Mouse (Mus musculus): ENCODE data around the gene Clca2.
A peak's percentile ranks its signal among the peaks of the same experiment; 100 is the strongest.

The Clca2 gene

DNA sequence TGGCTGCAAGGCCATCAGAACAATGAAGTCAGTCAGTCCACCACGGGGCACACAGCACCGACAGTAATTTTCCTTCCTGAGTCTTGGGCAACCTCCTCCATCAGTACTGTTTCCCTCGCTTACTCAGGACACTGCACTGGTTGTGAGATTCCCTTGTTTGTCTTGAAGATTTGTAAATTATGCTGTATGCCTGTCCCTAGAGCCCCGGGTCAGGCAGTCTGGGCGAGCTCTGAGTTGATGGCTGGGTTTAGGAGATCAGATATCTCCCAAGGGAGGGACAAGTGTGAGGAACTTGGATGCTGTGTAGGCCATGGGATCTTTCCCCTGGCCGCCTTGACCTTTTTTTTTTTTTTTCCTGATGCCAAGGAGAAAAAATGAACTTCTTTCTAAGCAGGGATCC is at the start of gene Clca2:
Clca2 (minus strand) TSS at position 153 of the 400 bp plus-strand sequence.
- DNase-seq: no peak

DNA sequence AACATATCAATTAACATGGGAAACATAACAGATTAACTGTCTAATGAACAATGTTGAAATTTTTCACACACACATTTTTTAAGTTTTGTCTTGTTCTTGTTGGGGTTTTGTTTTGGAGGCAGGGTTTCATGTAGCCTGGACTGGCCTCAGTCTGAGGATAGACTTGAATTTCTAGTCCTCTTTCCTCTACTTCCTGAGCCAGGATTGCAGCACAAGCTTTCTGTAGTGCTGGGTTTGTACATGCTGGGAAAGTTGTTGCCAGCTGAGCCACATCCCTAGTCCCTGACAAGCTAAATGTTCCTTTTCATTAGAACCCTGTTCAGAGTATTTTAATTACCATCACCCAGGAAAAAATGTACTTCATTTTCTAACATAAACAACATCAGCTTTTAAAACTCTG is 48.7 kb upstream of the Clca2 start:
- no peak for DNase-seq

DNA sequence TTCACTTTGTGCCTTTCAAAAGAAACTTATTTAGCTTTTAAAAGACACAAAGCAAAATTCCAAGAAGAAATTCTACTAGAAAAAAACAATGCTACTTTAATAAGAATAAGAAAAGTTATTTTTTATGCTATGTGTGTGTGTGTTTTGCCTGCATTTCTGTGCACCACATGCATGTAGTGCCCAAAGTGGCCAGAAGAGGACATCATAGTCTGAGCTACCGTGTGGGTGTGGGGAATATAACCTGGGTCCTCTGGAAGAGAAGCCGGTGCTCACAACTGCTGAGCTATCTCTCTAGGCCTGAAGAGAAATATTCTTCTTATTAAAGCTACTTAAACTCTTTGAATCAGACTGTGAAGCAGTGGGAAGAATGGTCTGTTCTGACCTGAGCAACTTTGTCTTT is 48.2 kb upstream of the Clca2 start:
- DNase-seq: no peak

- DNase-seq: no peak
These were observed 47.6 kb upstream of the Clca2 start for GRCm38 (mm10) chr3:145146871-145147270.

DNA sequence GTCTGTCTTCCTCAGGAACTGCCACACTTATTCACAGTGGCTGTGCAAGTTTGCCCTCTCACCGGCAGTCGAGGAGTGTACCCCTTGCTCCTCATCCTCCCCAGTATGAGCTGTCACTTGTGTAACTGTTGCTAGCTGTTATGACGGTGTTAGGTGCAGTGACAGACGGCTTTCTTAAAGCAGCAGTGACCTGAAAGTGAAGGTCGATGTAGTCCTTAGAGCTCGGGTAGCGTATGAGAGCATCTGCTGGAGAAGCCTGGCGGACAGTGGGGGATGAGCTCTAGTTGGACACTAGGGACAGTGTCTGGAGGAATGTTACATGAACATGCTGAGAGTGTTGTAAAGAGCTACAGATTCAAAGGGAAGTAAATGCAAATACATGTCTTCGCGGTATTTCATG is 44.6 kb upstream of the Clca2 start:
- no peak for DNase-seq

DNA sequence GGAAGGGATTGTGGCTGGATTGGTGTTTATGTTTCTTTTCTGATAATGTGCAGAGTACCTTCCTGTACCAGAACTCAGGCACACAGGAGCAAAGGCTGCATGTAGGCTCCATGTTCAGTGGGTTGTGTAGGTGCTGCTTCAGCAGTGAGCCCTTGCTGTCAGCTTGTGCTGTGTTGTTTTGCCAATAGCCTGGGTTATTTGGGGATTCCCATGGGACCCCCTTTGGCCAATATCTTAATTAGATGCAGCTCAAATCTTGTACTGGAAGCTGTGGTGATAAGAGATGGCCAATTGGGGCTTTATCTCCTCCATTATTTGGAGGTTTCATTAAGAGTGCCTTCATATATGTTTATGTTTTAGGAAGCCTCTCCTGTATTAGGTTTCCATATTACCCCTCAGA is 43.7 kb upstream of the Clca2 start:
- no peak for DNase-seq

GRCm38 (mm10) chr3:145140236-145140635 is 41.0 kb upstream of the Clca2 start:
- no peak for DNase-seq

GRCm38 (mm10) chr3:145131210-145131868 is 32.1 kb upstream of the Clca2 start:
- peak; percentile 32 for DNase-seq

DNA sequence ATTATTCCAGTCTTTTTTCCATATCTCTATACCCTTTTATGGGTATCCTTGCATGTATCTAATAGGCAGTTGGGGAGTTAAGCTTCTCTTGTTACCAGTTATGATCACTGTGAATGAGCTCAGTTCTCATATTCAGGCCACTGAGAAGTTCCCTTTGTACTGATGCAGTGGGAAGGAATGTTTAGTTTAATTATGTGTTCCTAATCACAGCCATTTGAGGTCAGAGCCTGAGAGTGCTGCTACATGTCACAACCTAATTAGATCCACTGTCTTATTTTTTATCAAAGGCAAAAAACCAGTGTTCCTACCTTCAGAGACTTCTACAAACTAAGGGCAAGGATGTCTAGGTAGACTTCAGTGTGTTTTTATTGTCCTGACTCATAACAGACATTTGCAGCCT is 30.1 kb upstream of the Clca2 start:
- DNase-seq: no peak

DNA sequence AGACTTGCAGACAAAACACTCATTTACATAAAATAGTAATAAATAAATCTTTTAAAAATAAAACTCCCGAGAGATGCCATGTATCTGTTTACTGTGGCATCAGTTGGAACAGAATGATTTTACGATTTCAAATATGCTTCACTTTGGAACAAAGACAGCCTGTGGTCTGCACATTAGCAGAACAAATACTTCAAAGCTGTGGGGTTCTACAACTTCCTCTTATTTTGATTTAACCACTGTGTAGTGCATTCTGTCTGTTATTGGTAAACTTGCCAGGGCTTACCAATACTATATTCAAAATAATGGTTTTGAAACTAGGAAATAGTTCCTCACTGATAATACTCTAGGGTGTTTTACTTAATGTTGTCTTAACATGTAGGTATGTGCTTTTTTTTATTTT is 27.4 kb upstream of the Clca2 start:
- no peak for DNase-seq

GRCm38 (mm10) chr3:145119425-145119824 is 20.2 kb upstream of the Clca2 start:
- DNase-seq: no peak

- DNase-seq: no peak
These were observed 19.7 kb upstream of the Clca2 start for GRCm38 (mm10) chr3:145119002-145119358.

DNA sequence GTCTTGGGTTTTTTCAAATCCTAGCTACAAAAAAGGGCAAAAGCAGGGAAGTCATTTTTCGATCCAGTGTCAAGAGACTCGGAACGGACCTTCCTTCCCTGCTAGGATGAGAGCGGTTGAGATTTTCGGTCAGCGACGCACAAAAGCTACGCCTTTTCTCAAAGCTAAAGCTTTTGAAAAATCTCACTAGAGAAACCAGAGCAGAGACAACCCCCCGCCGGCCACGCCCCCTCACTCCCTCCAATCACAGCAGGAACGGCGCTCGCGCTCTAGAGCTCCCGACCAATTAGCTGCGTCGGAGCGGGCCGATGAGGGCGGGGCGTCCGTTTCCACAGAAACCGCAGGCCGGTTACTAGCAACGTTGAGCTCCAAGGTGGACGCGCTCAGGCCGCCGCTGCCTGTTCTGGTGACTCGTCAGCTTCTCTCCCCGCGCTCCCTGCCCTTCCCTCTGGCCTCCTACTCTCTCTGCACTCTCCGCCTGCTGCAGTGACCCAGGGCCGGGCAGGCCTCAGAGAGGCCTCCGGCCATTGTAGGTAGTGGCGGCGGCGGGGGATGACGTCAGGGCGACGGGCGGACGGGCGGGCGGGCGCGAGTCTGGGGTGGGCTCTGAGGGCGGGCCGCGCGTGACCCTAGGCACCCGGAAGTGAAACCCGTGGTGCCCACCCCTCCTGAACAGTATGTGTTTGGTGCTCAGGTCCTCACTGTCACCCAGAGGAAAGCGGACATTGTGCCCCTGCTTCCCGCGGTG is 19.2 kb upstream of the Clca2 start, which contains the start of gene Odf2l:
Odf2l (plus strand) TSS at position 335 of the 748 bp plus-strand sequence.
- peak; percentile 98 for DNase-seq

DNA sequence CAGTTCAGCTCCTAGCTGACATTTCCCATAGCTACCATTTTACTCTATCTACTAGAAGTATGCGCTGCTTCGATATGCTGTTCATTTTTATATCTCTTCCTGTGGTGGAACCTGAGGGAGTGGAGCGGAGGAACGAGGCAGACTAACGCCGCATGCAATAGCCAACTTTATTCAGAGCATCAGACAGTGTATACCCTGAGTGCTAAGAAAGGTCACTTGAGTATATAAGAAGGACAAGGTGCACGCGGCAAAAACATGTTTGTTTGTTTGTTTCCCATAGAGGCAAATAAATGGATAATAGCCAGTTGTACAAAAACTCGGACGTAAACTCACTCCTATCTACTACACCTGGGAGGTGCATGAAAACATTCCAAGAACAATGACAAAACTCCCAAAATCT is 18.4 kb upstream of the Clca2 start:
- DNase-seq: no peak

DNA sequence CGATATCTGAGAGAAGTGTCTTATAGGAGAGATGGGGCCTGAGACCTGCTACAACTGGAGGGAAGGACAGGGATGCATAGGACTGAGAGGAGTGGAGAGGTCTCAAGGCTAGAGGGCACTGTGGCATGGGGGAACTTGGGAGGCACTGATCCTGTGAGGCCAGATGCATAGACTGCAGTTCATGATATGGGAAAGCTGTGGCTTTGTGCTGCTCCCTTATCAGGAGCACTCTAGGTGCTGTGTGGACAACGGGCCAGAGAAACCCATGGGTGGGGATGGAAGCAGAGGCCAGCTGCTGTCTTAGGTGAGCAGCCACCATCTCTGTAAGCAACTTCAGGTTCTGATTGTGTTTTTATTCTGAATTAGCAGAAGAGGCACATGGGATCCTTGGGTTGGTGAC is 15.9 kb upstream of the Clca2 start:
- DNase-seq: no peak

- no peak for DNase-seq
These were observed 6.7 kb upstream of the Clca2 start for GRCm38 (mm10) chr3:145105773-145106504.

- DNase-seq: no peak
These were observed 6.0 kb upstream of the Clca2 start for GRCm38 (mm10) chr3:145105076-145105772.

DNA sequence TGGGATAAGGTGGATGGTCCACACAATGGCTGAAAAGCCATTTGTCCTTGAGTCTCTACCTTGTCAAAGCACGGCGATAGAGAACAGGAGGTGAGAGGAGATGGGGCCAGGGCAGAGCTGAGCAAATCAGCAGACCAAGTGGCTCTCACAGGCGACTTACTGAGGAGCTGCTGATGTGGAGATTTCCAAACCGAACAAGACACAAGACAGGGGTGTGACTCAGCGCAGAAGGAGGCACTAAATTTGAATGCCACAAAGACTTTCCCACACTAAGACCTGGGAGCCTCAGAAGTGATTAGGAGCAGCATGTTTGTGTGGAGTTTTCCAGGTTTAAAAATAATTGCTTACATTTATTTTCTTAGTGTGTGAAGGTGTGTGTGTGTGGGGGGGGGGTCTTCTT is 4.5 kb upstream of the Clca2 start:
- no peak for DNase-seq

DNA sequence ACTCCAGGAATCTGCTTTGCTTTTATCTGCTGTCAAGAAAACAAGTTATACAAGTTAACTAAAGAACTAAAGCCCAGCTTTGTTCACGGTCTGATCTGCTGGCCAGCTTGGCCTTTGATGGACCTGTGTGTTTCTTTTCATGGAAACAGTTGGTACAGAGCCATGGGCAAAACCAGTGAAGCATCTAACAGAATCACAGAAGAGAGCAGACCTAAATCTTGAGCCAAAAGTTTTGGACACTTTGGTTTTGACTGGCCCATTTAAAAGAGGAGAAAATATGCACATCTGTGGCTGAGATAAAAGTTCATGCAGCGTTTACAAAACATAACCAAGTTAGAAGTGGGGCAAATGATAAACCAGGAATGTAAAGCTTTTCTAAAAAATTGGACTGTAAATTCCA is 4.1 kb upstream of the Clca2 start:
- no peak for DNase-seq

DNA sequence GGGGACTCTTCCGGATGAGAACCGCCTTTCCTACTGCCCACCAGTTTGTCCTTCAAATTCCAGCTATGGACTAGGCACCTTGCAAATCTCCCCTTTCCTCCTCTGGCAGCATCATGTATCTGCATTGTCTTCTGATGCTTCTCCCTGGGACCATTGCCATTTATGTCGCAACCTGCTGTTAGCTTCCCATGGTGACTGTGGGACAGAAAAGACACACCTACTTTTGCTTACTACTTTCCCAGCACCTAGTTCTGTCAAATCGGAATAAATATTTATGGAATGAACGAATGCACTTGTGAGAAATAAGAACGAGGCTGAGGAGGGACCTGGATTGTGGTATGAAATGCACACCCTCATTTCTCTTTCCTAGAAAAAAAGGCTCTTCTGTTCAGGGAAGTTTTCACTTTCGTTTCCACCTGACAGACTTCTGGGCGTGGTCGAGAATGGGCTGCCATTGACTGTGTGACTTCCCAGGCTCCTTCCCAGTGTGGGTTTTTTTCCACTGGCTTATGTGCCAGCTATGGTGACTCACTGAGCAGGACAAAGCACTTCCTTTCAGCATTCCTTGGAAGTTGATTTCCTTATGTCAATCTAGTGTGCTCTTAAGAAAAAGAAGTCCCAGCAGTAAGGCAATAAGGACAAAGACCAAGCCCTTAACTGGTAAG is 2.8 kb upstream of the Clca2 start:
- no peak for DNase-seq

DNA sequence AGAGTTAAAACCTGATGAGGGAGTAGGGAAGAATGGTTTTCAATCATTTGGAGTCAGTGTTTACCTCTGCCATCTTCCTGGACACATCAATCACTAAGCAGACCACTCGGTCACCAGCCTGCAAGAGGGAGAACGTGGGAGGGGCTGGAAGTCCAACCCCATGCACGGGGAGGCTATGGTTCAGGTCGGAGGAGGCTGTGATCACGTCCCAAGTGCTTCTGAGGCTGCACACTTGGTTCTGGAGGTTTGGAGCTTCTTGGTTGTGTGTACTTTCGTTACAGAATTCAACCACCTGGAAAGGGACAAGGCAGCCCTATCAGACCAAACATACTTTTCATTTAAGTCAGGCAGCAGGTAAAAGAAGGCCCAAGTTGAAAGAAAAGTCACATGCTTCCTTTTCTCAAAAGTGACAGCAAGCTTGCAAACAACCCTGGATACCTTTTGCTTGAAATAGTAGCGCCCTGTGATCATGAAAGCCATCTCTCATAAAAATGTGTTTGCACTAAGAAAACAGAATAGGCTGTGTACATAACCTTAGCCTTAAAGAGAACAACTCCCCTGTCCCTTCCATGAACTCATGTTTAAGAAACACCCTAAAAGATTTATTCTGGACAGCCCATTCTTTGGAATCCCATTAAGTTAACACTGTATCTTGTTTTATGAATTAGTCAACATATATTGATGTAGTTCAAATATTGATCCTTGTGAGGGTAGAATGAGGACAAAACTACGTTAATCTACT is 11.2 kb downstream of the Clca2 start:
- no peak for DNase-seq

GRCm38 (mm10) chr3:145086180-145086579 is 13.1 kb downstream of the Clca2 start:
- no peak for DNase-seq

Measured in thymus, postnatal 14 days (tissue).